Mouse (Mus musculus) hindbrain, postnatal 0 days (tissue): ENCODE measurements around the gene Dlgap1. TPM values are rescaled to one million over a fixed set of nuclear protein-coding genes. Genes with fewer than 3 reads are reported as not detected.

Experiments
- ATAC-seq: fragments of 200-750 bp; cut with Nextera tagmentation; 2 replicates; pipeline ENCODE4 v1.8.0; 2017; ENCODE audit warnings: mild to moderate bottlenecking, moderate TSS enrichment, moderate library complexity
- DNase-seq: peaks from one replicate; pipeline ENCODE4 v3.0.0-alpha.2; 2015; ENCODE audit warnings: low spot score
- H3K27ac ChIP-seq: fragments of 300-500 bp; sonication (generic); 2 replicates; pipeline ENCODE4 v1.5.1; 2014; ENCODE audit warnings: mild to moderate bottlenecking
- H3K27me3 ChIP-seq: fragments of 300-500 bp; sonication (generic); 2 replicates; pipeline ENCODE4 v1.6.1; 2014; ENCODE audit warnings: low read length, mixed read lengths; ENCODE audit not compliant: insufficient read depth
- H3K36me3 ChIP-seq: fragments of 300-500 bp; sonication (generic); 2 replicates; pipeline ENCODE4 v1.6.1; 2014; ENCODE audit warnings: low read length, mixed read lengths; ENCODE audit not compliant: insufficient read depth
- H3K4me1 ChIP-seq: fragments of 300-500 bp; sonication (generic); 2 replicates; pipeline ENCODE4 v1.6.1; 2014; ENCODE audit warnings: antibody characterized with exemption, low read length, mixed read lengths; ENCODE audit not compliant: insufficient read depth
- H3K4me2 ChIP-seq: fragments of 300-500 bp; sonication (generic); 2 replicates; pipeline ENCODE4 v1.6.1; 2014; ENCODE audit warnings: low read depth, mild to moderate bottlenecking, low read length, moderate library complexity, mixed read lengths
- H3K4me3 ChIP-seq: fragments of 300-500 bp; sonication (generic); 2 replicates; pipeline ENCODE4 v1.5.1; 2014; ENCODE audit warnings: low read length
- H3K9ac ChIP-seq: fragments of 300-500 bp; sonication (generic); replicated peaks from 2 replicates; pipeline ENCODE4 v1.6.1; 2014; ENCODE audit warnings: mild to moderate bottlenecking, low read length, moderate library complexity, mixed read lengths
- H3K9me3 ChIP-seq: fragments of 300-500 bp; sonication (generic); 2 replicates; pipeline ENCODE4 v1.6.1; 2016; ENCODE audit warnings: low read length, mixed read lengths
- CTCF ChIP-seq: IDR thresholded peaks from 2 replicates; pipeline ENCODE4 v1.5.1; 2016; ENCODE audit warnings: antibody characterized with exemption, control low read depth, low read depth
- WGBS: fragments of 180-500 bp; shearing (Covaris S2); extraction: QIAGEN DNeasy Blood & Tissue Kit; methylation state at CpG from one replicate; pipeline ENCODE4 v1.1.7; 2014; 5-methylcytosine and 5-hydroxymethylcytosine counted together
- polyA plus RNA-seq: library from polyadenylated mRNA; unstranded; fragments of >200 nt; fragmentation: Nextera tagmentation; extraction: Ambion mirVana; gene quantifications from 2 replicates; pipeline ENCODE4 v1.2.1, GENCODE M21; 2015
- total RNA-seq: library from RNA; depleted of rRNA; stranded (reverse); fragments of >200 nt; gene quantifications from 2 replicates; pipeline ENCODE4 v1.2.3, GENCODE M21; 2014

Gene Dlgap1
- total and polyA plus RNA-seq, 2 experiments from 2014 or later = 33.8 to 117 TPM

GRCm38 (mm10) chr17:70728719-70729281, 759.9 kb downstream of the Dlgap1 start:
- H3K9me3 ChIP-seq = no peaks in the 10 kb centered on the region
- H3K4me2 ChIP-seq = no peak overlapping the region
- ATAC-seq = no peak
- DNase-seq = peak; percentile 39
- H3K36me3 ChIP-seq = no peaks in the 10 kb centered on the region
- 77% methylated on average over 5 of the region's 5 CpGs for WGBS
- H3K4me1 ChIP-seq = no peaks in the 10 kb centered on the region
- no peak overlapping the region for H3K4me3 ChIP-seq
- TF ChIP-seq CTCF = no peak
- no peak overlapping the region for H3K27ac ChIP-seq
- H3K9ac ChIP-seq = no peak overlapping the region
- H3K27me3 ChIP-seq = no peaks in the 10 kb centered on the region

DNA sequence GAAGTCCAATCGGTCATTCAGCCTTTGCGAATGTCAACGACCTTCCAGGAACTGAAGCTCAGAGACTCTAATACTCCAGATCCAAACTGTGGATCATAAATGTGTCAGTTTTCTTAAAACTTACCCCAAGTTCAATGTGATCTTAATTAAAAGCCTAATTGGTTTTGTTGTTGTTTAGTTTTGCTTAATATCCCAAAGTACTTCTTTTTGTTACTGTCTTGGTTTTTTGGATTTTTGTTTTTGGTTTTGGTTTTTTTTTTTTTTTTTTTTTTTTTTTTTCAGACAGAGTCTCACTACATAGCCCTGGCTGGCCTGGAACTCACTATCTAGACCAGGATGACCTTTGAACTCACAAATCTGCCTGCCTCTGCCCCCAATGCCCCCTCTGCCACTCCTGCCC, 765.9 kb downstream of the Dlgap1 start:
- Histone ChIP-seq H3K9ac (no peak overlapping the region), H3K27me3 (no peaks in the 10 kb centered on the region), H3K4me1 (peaks cover 8% of the 10 kb centered on the region; the same call in 1 of the 2 replicates), H3K9me3 (no peaks in the 10 kb centered on the region), H3K4me2 (no peak overlapping the region), H3K36me3 (no peaks in the 10 kb centered on the region), H3K4me3 (no peak overlapping the region), H3K27ac (no peak overlapping the region)
- DNase-seq (no peak), ATAC-seq (no peak)
- TF ChIP-seq CTCF = no peak
- 99% methylated on average over 3 of the region's 3 CpGs for WGBS

DNA sequence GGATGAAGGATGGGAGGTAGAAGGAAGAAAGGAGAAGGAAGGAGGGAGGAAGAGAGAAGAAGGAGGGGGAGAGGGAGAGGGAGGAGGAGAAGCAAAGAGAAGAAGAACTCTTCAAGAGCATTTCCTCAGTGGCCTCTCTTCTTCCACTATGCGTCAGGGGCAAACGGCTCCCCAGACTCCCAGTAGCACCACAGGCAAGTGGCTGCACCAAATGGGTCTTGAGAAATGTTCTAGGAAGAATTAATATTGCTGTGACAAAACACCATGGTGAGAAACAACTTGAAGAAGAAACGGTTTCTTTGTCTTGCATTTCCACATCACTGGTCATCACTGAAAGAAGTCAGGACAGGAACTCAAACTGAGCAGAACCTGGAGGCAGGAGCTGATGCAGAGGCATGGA, 766.5 kb downstream of the Dlgap1 start:
- ATAC-seq = no peak
- Histone ChIP-seq H3K9ac (no peak overlapping the region), H3K36me3 (no peaks in the 10 kb centered on the region), H3K27ac (no peak overlapping the region), H3K9me3 (no peaks in the 10 kb centered on the region), H3K4me2 (no peak overlapping the region), H3K4me3 (no peak overlapping the region), H3K4me1 (peaks cover 8% of the 10 kb centered on the region; the same call in 1 of the 2 replicates), H3K27me3 (no peaks in the 10 kb centered on the region)
- TF ChIP-seq CTCF = no peak
- WGBS = 60% methylated on average over 3 of the region's 3 CpGs
- no peak for DNase-seq

DNA sequence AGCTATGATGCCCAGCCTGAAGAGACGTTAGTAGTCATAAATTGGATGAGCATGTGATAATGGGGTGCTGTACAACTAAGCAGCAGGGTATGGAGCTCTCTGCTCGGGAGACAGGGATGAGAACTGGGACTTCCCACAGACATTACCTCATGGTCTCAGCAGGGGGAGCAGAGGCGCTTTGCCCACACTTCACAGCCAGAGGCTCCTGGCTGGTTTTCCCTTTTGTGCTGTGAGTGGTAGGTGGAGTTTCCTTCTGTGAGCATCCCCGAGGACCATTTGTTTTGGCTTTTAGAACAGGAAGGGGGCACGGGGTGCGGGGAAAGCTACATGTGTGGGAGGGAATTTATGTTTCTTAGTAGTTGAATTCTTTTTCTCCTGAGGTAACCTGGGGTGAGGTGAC, 768.6 kb downstream of the Dlgap1 start:
- Histone ChIP-seq H3K4me2 (0 out of 2 replicates have a peak overlapping the region, but pooled peaks have one; percentile 25), H3K27ac (peak overlapping the region; percentile 20; the same call in 1 of the 2 replicates), H3K36me3 (no peaks in the 10 kb centered on the region), H3K4me1 (peaks cover 8% of the 10 kb centered on the region; the same call in 1 of the 2 replicates), H3K9ac (no peak overlapping the region), H3K9me3 (no peaks in the 10 kb centered on the region), H3K27me3 (no peaks in the 10 kb centered on the region), H3K4me3 (no peak overlapping the region)
- peak; percentile 53 for TF ChIP-seq CTCF
- DNase-seq (peak; percentile 57), ATAC-seq (peak; percentile 19; the same call in 1 of the 2 replicates)
- 4% methylated on average over 6 of the region's 6 CpGs for WGBS

DNA sequence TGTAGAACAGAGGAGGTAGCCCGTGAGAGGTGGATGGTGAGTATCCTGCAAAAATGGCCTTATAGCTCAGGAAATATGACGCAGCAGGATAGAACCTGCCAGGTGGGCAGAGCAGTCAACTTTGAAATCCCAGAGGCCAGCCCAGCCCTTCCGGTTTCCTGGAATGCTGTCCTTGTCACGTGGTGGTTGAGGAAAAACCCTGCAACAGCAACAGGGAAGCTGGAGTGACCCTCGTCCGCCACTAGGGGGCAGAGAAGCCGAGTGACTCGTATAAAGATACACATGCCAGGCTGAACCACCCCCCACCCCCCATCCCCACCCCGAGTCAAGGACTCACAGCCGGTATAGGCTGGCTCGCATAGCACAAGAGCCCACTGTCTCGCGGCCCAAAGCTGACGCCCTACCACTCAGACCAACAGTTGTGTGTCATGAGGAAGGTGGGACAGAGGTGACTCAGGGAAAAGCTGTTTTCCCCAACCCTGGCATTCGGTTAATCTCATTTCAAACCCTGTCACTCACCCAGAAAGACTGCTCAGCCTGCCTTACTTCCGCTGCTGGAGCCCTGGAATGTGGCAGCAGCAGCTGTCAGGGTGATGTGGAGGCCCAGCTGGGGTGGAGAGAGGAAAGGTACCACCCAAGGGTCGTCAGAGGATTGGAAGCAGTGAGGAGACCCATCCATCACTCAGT, 769.4 kb downstream of the Dlgap1 start:
- Histone ChIP-seq H3K4me1 (peaks cover 8% of the 10 kb centered on the region; the same call in 1 of the 2 replicates), H3K9me3 (no peaks in the 10 kb centered on the region), H3K4me2 (peak overlapping the region; percentile 47), H3K4me3 (0 out of 2 replicates have a peak overlapping the region, but pooled peaks have one; percentile 2), H3K36me3 (no peaks in the 10 kb centered on the region), H3K27ac (peak overlapping the region; percentile 54; the same call in 1 of the 2 replicates), H3K9ac (0 out of 2 replicates have a peak overlapping the region, but pooled peaks have one; percentile 9), H3K27me3 (no peaks in the 10 kb centered on the region)
- DNase-seq (peak; percentile 90), ATAC-seq (peak; percentile 94)
- TF ChIP-seq CTCF = peak; percentile 78
- WGBS = 4% methylated on average over 17 of the region's 17 CpGs

GRCm38 (mm10) chr17:70739346-70739745, 770.5 kb downstream of the Dlgap1 start:
- Histone ChIP-seq H3K27me3 (no peaks in the 10 kb centered on the region), H3K4me3 (no peak overlapping the region), H3K4me1 (peaks cover 8% of the 10 kb centered on the region; the same call in 1 of the 2 replicates), H3K9ac (no peak overlapping the region), H3K36me3 (no peaks in the 10 kb centered on the region), H3K4me2 (no peak overlapping the region), H3K9me3 (no peaks in the 10 kb centered on the region), H3K27ac (no peak overlapping the region)
- 86% methylated on average over 6 of the region's 6 CpGs for WGBS
- DNase-seq (no peak), ATAC-seq (no peak)
- no peak for TF ChIP-seq CTCF

- Histone ChIP-seq H3K27me3 (no peaks in the 10 kb centered on the region), H3K4me3 (no peak overlapping the region), H3K4me2 (no peak overlapping the region), H3K36me3 (no peaks in the 10 kb centered on the region), H3K9ac (no peak overlapping the region), H3K27ac (no peak overlapping the region), H3K9me3 (no peaks in the 10 kb centered on the region), H3K4me1 (peaks cover 8% of the 10 kb centered on the region; the same call in 1 of the 2 replicates)
- ATAC-seq = no peak
- 95% methylated on average over 1 of the region's 1 CpGs for whole genome bisulfite sequencing
- TF ChIP-seq CTCF = no peak
- no peak for DNase-seq
Measured at GRCm38 (mm10) chr17:70741696-70742095, 772.8 kb downstream of the Dlgap1 start.
